Mouse (Mus musculus): ENCODE measurements around the gene Olfr1386. TPM values are rescaled to one million over a fixed set of nuclear protein-coding genes. Genes with fewer than 3 reads are reported as not detected.
"Not testable (repeated sequence)": the region's sequence is repeated elsewhere in the genome, so short reads cannot be mapped to it uniquely, and the experiment has no call there.

The Olfr1386 gene
- polyA plus RNA-seq (2015; fragmentation: Nextera tagmentation; extraction: Ambion mirVana): not detected in 2 replicates

GRCm38 (mm10) chr11:49464746-49465145, at the start of gene Olfr1386:
Olfr1386 (plus strand) TSS chr11:49465046.
- not testable (repeated sequence) for H3K4me3 ChIP-seq; H3K4me2 ChIP-seq; H3K27me3 ChIP-seq; H3K4me1 ChIP-seq (replicated peaks); H3K9ac ChIP-seq; H3K36me3 ChIP-seq; ATAC-seq (ENCODE audit: low read depth); H3K27ac ChIP-seq (replicated peaks); H3K9me3 ChIP-seq
- WGBS: 85% methylated on average over 3 of the region's 3 CpGs

DNA sequence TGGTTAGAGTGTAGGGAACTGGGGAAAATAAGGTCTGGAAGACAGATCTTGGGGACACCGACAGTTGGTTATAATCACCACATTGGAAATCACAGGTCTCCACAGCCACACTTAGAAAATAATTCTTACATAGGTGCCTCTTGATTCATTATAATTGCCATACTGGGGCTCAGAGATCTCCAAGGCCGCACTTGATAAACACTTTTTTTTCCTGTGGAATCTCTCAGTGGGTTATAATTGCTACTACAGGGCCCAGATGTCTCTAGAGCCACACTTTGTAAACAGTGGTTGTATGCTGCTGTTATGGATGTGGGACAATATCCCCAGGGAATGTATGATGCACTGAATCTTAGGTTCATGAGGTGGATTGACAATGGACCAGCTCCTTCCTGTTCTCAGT, 42.1 kb upstream of the Olfr1386 start, which contains the start of gene Olfr1389:
Gene Olfr1389 (plus strand): TSS at position 301 of the 400 bp plus-strand sequence.
- no peak for ATAC-seq (ENCODE audit: low read depth)
- Histone ChIP-seq H3K27me3 (no peaks in the 10 kb centered on the region), H3K4me2 (no peak within 1 kb of the TSS), H3K27ac (replicated peaks) (no peak within 1 kb of the TSS), H3K36me3 (no peaks in the 10 kb centered on the region), H3K9me3 (no peaks in the 10 kb centered on the region), H3K4me1 (replicated peaks) (no peaks in the 10 kb centered on the region), H3K4me3 (no peak within 1 kb of the TSS), H3K9ac (no peak within 1 kb of the TSS)
- 92% methylated on average over 2 of the region's 2 CpGs for WGBS

DNA sequence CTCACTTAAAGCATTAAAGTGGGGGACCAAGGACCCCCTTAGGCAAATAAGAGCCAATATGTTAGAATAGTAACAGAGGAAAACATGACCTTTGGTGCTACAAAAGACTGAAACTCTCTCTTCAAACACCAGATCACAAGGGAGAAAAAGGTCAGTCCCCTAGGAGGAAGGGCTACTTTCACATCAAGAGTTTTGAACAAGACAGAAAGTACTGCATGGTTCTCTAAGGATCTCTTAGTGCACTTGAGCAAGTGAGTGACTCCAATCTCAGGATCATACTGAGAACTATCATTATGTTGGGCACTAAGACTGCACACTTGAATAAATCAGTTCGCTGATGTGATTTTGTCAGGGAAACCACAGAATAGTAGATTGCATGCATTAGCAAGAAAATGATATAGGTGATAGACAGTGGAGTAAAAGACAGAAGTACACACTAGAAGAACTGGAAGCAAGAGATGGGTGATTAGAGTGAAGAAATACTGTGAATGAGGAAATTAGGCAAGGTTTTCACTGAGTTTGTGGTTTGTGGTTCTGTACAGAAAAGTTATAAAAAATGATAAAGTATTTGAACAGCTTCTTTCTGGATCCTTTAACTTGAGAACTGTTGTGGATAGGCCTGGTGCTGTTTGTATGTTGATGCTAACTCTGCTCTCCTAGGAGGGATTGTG, 39.5 kb upstream of the Olfr1386 start:
- Histone ChIP-seq H3K27ac (replicated peaks) (no peak overlapping the region), H3K4me1 (replicated peaks) (no peaks in the 10 kb centered on the region), H3K9me3 (no peaks in the 10 kb centered on the region), H3K36me3 (no peaks in the 10 kb centered on the region), H3K27me3 (no peaks in the 10 kb centered on the region), H3K4me3 (no peak overlapping the region), H3K9ac (no peak overlapping the region), H3K4me2 (no peak overlapping the region)
- WGBS: 88% methylated on average over 1 of the region's 1 CpGs
- no peak for ATAC-seq (ENCODE audit: low read depth)

GRCm38 (mm10) chr11:49429641-49430040, 35.2 kb upstream of the Olfr1386 start:
- Histone ChIP-seq H3K27me3 (no peaks in the 10 kb centered on the region), H3K4me3 (no peak overlapping the region), H3K4me1 (replicated peaks) (no peaks in the 10 kb centered on the region), H3K9ac (no peak overlapping the region), H3K36me3 (no peaks in the 10 kb centered on the region), H3K4me2 (no peak overlapping the region), H3K27ac (replicated peaks) (no peak overlapping the region), H3K9me3 (no peaks in the 10 kb centered on the region)
- ATAC-seq (ENCODE audit: low read depth): no peak
- 92% methylated on average over 2 of the region's 2 CpGs for whole genome bisulfite sequencing

DNA sequence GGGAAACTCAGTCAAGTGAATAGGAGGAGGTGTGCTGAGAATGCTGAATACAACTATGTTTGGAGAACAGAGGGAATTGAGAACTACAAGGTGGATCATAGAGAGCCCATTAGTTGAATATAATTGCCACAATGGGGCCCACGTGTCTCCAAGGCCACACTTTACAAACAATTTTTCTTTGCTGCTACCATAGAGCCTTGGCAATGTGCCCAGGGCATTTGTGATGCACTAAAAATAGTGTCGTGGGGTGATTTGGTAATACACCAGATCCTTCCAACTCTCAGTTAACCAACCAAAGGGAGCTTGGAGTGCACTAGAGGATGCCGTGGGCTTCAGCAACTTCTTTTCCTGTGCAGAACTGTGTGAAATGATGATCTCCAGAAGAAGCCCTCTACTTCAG, 28.4 kb upstream of the Olfr1386 start, which contains the start of gene Olfr1388:
Gene Olfr1388 (plus strand): TSS at position 214 of the 400 bp plus-strand sequence.
- no peak for ATAC-seq (ENCODE audit: low read depth)
- Histone ChIP-seq H3K4me2 (no peak within 1 kb of the TSS), H3K27ac (replicated peaks) (no peak within 1 kb of the TSS), H3K4me1 (replicated peaks) (no peaks in the 10 kb centered on the region), H3K9ac (no peak within 1 kb of the TSS), H3K27me3 (no peaks in the 10 kb centered on the region), H3K4me3 (no peak within 1 kb of the TSS), H3K9me3 (no peaks in the 10 kb centered on the region), H3K36me3 (no peaks in the 10 kb centered on the region)
- WGBS: 71% methylated on average over 3 of the region's 3 CpGs

DNA sequence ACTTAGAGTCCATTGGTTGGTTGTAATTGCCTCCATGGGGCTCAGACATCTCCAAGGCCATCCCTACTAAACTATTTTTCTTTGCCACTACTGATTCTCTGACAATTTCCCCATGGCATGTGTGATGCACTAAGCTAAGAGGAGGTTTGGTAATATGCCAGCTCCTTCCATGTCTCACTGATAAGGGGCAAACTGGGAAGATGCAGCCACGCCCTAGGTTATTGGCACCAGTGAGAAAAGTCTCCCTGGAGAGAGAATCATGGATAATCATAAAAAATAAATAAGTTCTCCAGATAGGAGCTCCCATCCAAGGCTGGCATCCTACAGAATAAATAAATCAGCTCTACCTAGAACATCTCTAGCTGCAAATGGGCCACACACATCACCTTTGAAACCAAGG, 9.8 kb upstream of the Olfr1386 start, which contains the start of gene Olfr1387:
Gene Olfr1387 (plus strand): TSS at position 301 of the 400 bp plus-strand sequence.
- no peaks in the 10 kb centered on the region for H3K4me1 ChIP-seq (replicated peaks)
- H3K4me2 ChIP-seq: no peak within 1 kb of the TSS
- H3K9ac ChIP-seq: no peak within 1 kb of the TSS
- 86% methylated on average over 1 of the region's 1 CpGs for WGBS
- no peaks in the 10 kb centered on the region for H3K36me3 ChIP-seq
- ATAC-seq (ENCODE audit: low read depth): no peak
- no peak within 1 kb of the TSS for H3K4me3 ChIP-seq
- H3K9me3 ChIP-seq: no peaks in the 10 kb centered on the region
- H3K27ac ChIP-seq (replicated peaks): no peak within 1 kb of the TSS
- H3K27me3 ChIP-seq: no peaks in the 10 kb centered on the region

- H3K9me3 ChIP-seq: no peaks in the 10 kb centered on the region
- H3K4me2 ChIP-seq: no peak overlapping the region
- no peak overlapping the region for H3K4me3 ChIP-seq
- no peak overlapping the region for H3K27ac ChIP-seq (replicated peaks)
- no peaks in the 10 kb centered on the region for H3K36me3 ChIP-seq
- no peak for ATAC-seq (ENCODE audit: low read depth)
- no peak overlapping the region for H3K9ac ChIP-seq
- 53% methylated on average over 4 of the region's 4 CpGs for WGBS
- H3K27me3 ChIP-seq: no peaks in the 10 kb centered on the region
- no peaks in the 10 kb centered on the region for H3K4me1 ChIP-seq (replicated peaks)
These were observed 21.1 kb downstream of the Olfr1386 start for GRCm38 (mm10) chr11:49485973-49486372.

DNA sequence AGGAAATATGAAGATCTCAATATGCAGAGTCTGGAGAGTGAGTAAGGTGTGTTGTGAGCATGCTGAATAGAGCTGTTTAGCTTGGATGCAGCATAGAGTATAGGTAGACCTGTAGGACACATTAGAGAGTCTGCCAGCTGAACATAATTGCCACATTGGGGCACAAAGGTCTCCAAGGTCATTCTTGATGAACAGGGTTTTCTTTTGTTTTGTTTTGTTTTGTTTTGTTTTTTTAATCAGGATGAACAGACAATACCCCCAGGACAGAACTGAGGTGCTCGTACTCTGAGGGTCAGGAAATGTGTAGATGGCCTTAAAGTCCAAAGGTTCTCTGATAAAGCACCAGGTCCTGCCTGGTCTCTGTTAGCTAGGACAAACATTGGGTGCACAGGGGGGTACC, 23.9 kb downstream of the Olfr1386 start, which contains the start of gene Olfr1385:
Gene Olfr1385 (plus strand): TSS at position 301 of the 400 bp plus-strand sequence.
- H3K9me3 ChIP-seq; H3K4me1 ChIP-seq (replicated peaks); H3K27me3 ChIP-seq; H3K27ac ChIP-seq (replicated peaks); ATAC-seq (ENCODE audit: low read depth); H3K4me2 ChIP-seq; H3K9ac ChIP-seq; H3K36me3 ChIP-seq; H3K4me3 ChIP-seq: not testable (repeated sequence)
- WGBS: 96% methylated on average over 1 of the region's 1 CpGs

DNA sequence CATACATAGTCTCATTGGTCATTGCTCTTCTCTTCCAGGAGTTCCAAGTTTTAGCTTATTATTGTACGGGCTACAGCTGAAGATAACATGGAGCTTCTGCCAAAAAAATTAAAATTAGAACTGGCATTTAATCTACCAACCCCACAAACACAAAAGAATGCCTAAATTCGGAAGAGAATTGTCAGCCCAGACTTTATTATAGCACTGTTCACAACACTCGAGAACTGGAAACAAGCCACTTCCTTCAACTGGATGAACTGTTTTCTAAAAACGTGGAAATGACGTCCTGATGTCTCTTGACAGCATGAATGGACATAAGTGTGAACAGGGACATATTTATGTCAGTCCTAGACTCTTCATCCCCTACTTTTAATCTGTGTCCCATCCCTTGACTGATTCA, 53.2 kb downstream of the Olfr1386 start:
- WGBS: 80% methylated on average over 5 of the region's 5 CpGs

DNA sequence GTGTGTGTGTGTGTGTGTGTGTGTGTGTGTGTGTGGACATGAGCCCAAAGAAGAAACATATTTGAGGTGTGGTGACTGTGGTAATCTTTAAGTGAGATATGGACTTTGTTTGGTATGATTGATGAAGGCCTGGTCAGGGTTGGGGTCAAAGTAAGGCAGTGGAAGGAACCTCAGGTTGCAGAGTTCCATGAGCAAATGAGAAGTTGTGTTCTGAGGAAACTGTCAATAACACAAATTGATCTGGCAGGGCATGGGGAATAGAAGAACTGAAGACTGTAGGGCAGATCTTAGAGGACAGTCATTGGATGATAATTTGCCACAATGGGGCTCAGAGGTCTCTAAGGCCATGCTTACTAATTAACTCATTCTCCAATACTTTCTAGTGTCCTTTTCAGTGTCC, 54.5 kb downstream of the Olfr1386 start, which contains the start of gene Olfr1383:
Gene Olfr1383 (plus strand): TSS at position 301 of the 400 bp plus-strand sequence.
- Histone ChIP-seq H3K9ac (no peak within 1 kb of the TSS), H3K36me3 (no peaks in the 10 kb centered on the region), H3K27ac (replicated peaks) (no peak within 1 kb of the TSS), H3K9me3 (no peaks in the 10 kb centered on the region), H3K27me3 (no peaks in the 10 kb centered on the region), H3K4me3 (no peak within 1 kb of the TSS), H3K4me1 (replicated peaks) (no peaks in the 10 kb centered on the region), H3K4me2 (no peak within 1 kb of the TSS)
- no peak for ATAC-seq (ENCODE audit: low read depth)

More for the DNA sequence above, 53.2 kb downstream of the Olfr1386 start:
- Histone ChIP-seq H3K9ac (no peak overlapping the region), H3K36me3 (no peaks in the 10 kb centered on the region), H3K27ac (replicated peaks) (no peak overlapping the region), H3K4me2 (no peak overlapping the region), H3K27me3 (no peaks in the 10 kb centered on the region), H3K9me3 (no peaks in the 10 kb centered on the region), H3K4me3 (no peak overlapping the region), H3K4me1 (replicated peaks) (no peaks in the 10 kb centered on the region)
- no peak for ATAC-seq (ENCODE audit: low read depth)
